In the genomic region with DNA sequence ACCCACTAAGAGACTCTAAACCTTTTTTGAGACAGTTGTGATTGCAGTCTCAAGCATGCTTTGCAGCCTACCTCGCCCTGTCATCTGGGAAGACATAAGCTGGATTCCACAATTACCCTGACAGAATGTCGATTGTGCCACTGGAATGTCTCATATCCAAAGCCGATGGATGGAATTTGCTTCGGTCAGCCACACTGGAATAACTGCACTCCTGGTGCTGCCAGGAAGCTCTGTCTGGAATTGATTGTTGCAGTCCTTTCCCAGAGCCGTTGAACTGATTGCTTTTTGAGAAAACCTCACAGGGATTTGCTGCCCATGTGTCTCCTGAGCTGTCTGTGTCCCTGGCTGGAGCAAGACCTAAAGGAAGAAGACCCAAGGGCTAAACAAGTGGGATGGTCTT, we compare ENCODE assay signal across 18 mouse cellular contexts.
DNase-seq lines count a peak whose midpoint lies in the region; ATAC-seq lines count a peak whose summit lies in the region.
"Had no signal": no experiment of that assay in that cellular context is flagged by ENCODE, and none has a peak within 500 bp of the region (broad histone marks: within the 10 kb centered on the region; RNA-seq: fewer than 3 reads in every experiment).

No protein-coding gene starts in this region.

- H3K4me3 ChIP-seq in heart, embryonic 10.5 days, result no peak overlapping the region
- H3K4me3 ChIP-seq in heart, embryonic 11.5 days (ENCODE audit: low read depth, low read length), result no peak overlapping the region
- H3K4me3 ChIP-seq in embryonic facial prominence, embryonic 10.5 days, result no peak overlapping the region
- H3K4me3 ChIP-seq in embryonic facial prominence, embryonic 15.5 days (replicated peaks), result no peak overlapping the region
- H3K4me3 ChIP-seq: intestine, embryonic 15.5 days; liver, embryonic 15.5 days; stomach, embryonic 15.5 days had no signal

- H3K27ac ChIP-seq in heart, embryonic 10.5 days, result 0 out of 2 replicates have a peak overlapping the region, but pooled peaks have one; percentile 16
- no peak overlapping the region for H3K27ac ChIP-seq in heart, embryonic 11.5 days (ENCODE audit: low read depth, low read length)
- H3K27ac ChIP-seq in embryonic facial prominence, embryonic 10.5 days (replicated peaks), result peak overlapping the region; percentile 71
- peak overlapping the region; percentile 68 for H3K27ac ChIP-seq in embryonic facial prominence, embryonic 15.5 days (replicated peaks)
- H3K27ac ChIP-seq: hindbrain, embryonic 14.5 days; intestine, embryonic 15.5 days; kidney, postnatal 0 days; liver, embryonic 15.5 days; stomach, embryonic 15.5 days had no signal

- no peak overlapping the region for H3K9ac ChIP-seq in heart, embryonic 11.5 days (ENCODE audit: low read depth, low read length)
- H3K9ac ChIP-seq in embryonic facial prominence, embryonic 15.5 days, result no peak overlapping the region
- H3K9ac ChIP-seq: hindbrain, embryonic 14.5 days; intestine, embryonic 15.5 days; liver, embryonic 15.5 days; stomach, embryonic 15.5 days had no signal

- 41% methylated on average over 5 of the region's 5 CpGs for WGBS in heart, embryonic 10.5 days
- 41% methylated on average over 5 of the region's 5 CpGs for WGBS in heart, embryonic 11.5 days (ENCODE audit: insufficient replicate concordance)
- WGBS in embryonic facial prominence, embryonic 10.5 days, result 37% methylated on average over 5 of the region's 5 CpGs
- WGBS in embryonic facial prominence, embryonic 15.5 days, result 23% methylated on average over 5 of the region's 5 CpGs

- 0 out of 2 replicates have a peak, but pooled peaks cover 7% of the 10 kb centered on the region for H3K4me1 ChIP-seq in heart, embryonic 10.5 days
- no peaks in the 10 kb centered on the region for H3K4me1 ChIP-seq in heart, embryonic 11.5 days (ENCODE audit: control insufficient read depth, insufficient read depth, low read length)
- H3K4me1 ChIP-seq in embryonic facial prominence, embryonic 10.5 days, result peaks cover 14% of the 10 kb centered on the region
- H3K4me1 ChIP-seq in embryonic facial prominence, embryonic 15.5 days, result peaks cover 21% of the 10 kb centered on the region
- H3K4me1 ChIP-seq: intestine, embryonic 15.5 days; liver, embryonic 15.5 days; stomach, embryonic 15.5 days had no signal

- H3K36me3 ChIP-seq in heart, embryonic 10.5 days, result no peaks in the 10 kb centered on the region
- no peaks in the 10 kb centered on the region for H3K36me3 ChIP-seq in heart, embryonic 11.5 days (ENCODE audit: control insufficient read depth, insufficient read depth, low read length)
- no peaks in the 10 kb centered on the region for H3K36me3 ChIP-seq in embryonic facial prominence, embryonic 10.5 days (replicated peaks)
- H3K36me3 ChIP-seq in embryonic facial prominence, embryonic 15.5 days, result no peaks in the 10 kb centered on the region
- H3K36me3 ChIP-seq: G1E; intestine, embryonic 15.5 days; liver, embryonic 15.5 days; stomach, embryonic 15.5 days had no signal

- ATAC-seq in heart, embryonic 11.5 days (replicated peaks; ENCODE audit: insufficient number of reproducible peaks, low FRiP score, low TSS enrichment), result no peak
- no peak for ATAC-seq in embryonic facial prominence, embryonic 15.5 days (ENCODE audit: insufficient number of reproducible peaks, low FRiP score, low TSS enrichment, low read depth)
- ATAC-seq: CD4-positive, CD25-positive, alpha-beta regulatory T cell, adult 4 months; intestine, embryonic 15.5 days had no signal

- H3K9me3 ChIP-seq in heart, embryonic 10.5 days, result no peaks in the 10 kb centered on the region
- H3K9me3 ChIP-seq in heart, embryonic 11.5 days (replicated peaks; ENCODE audit: control insufficient read depth, low read length), result no peaks in the 10 kb centered on the region
- no peaks in the 10 kb centered on the region for H3K9me3 ChIP-seq in embryonic facial prominence, embryonic 10.5 days
- H3K9me3 ChIP-seq in embryonic facial prominence, embryonic 15.5 days (replicated peaks), result no peaks in the 10 kb centered on the region
- H3K9me3 ChIP-seq: intestine, embryonic 15.5 days; liver, embryonic 15.5 days; stomach, embryonic 15.5 days had no signal

- H3K4me2 ChIP-seq in heart, embryonic 11.5 days, result no peak overlapping the region
- peak overlapping the region; percentile 17; the same call in 1 of the 2 replicates for H3K4me2 ChIP-seq in embryonic facial prominence, embryonic 15.5 days (replicated peaks)
- H3K4me2 ChIP-seq: hindbrain, embryonic 14.5 days; intestine, embryonic 15.5 days; liver, embryonic 15.5 days; stomach, embryonic 15.5 days had no signal

- no peak for DNase-seq in heart, embryonic 10.5 days (ENCODE audit: low spot score)
- DNase-seq in embryonic facial prominence, embryonic 10.5 days (ENCODE audit: low spot score), result peak; percentile 32
- DNase-seq in skeletal muscle tissue, adult 2 months (ENCODE audit: low read depth, low spot score), result peak; percentile 20
- no peak for DNase-seq in cerebellum, postnatal 36 days
- no peak for DNase-seq in layer of hippocampus, adult 9-10 months (ENCODE audit: low spot score)
- DNase-seq: adrenal gland, adult 8-10 months; cerebellum, adult 18-20 months; lung, postnatal 10 days; thymus, adult 2 months had no signal

- no peaks in the 10 kb centered on the region for H3K27me3 ChIP-seq in heart, embryonic 10.5 days (ENCODE audit: insufficient read depth, poor library complexity, severe bottlenecking)
- H3K27me3 ChIP-seq in heart, embryonic 11.5 days (ENCODE audit: control insufficient read depth, insufficient read depth, low read length), result no peaks in the 10 kb centered on the region
- no peaks in the 10 kb centered on the region for H3K27me3 ChIP-seq in embryonic facial prominence, embryonic 10.5 days (replicated peaks; ENCODE audit: low read depth, poor library complexity, severe bottlenecking)
- no peaks in the 10 kb centered on the region for H3K27me3 ChIP-seq in embryonic facial prominence, embryonic 15.5 days
- H3K27me3 ChIP-seq: intestine, embryonic 15.5 days; liver, embryonic 15.5 days; stomach, embryonic 15.5 days had no signal

Comparison
In these comparisons a context has a peak if more than half of its experiments do, and no peak if none do; other contexts are left out.
1. DNase-seq: peak in embryonic facial prominence, embryonic 10.5 days (single experiment) and skeletal muscle tissue, adult 2 months (single experiment); none in heart, embryonic 10.5 days (single experiment), cerebellum, postnatal 36 days (0 of 2) and layer of hippocampus, adult 9-10 months (single experiment).